Mouse (Mus musculus) heart, embryonic 15.5 days (tissue): ENCODE results near the gene Akap6. TPM values are rescaled to one million over a fixed set of nuclear protein-coding genes. Genes with fewer than 3 reads are reported as not detected.

Experiments
- ATAC-seq: fragments of 200-750 bp; cut with Nextera tagmentation; replicated peaks from 2 replicates; pipeline ENCODE4 v1.8.0; 2017; ENCODE audit warnings: low read depth, moderate TSS enrichment; ENCODE audit not compliant: insufficient number of reproducible peaks, insufficient read depth, low FRiP score
- H3K27ac ChIP-seq: fragments of 300-500 bp; sonication (generic); 2 replicates; pipeline ENCODE4 v1.5.1; 2015; ENCODE audit warnings: mild to moderate bottlenecking, inconsistent platforms
- H3K27me3 ChIP-seq: fragments of 300-500 bp; sonication (generic); 2 replicates; pipeline ENCODE4 v1.6.1; 2015; ENCODE audit warnings: inconsistent platforms
- H3K36me3 ChIP-seq: fragments of 300-500 bp; sonication (generic); 2 replicates; pipeline ENCODE4 v1.6.1; 2015; ENCODE audit warnings: mild to moderate bottlenecking, inconsistent platforms
- H3K4me1 ChIP-seq: fragments of 300-500 bp; sonication (generic); replicated peaks from 2 replicates; pipeline ENCODE4 v1.6.1; 2015; ENCODE audit warnings: inconsistent platforms
- H3K4me2 ChIP-seq: fragments of 300-500 bp; sonication (generic); 2 replicates; pipeline ENCODE4 v1.6.1; 2015; ENCODE audit warnings: inconsistent platforms, mild to moderate bottlenecking, moderate library complexity
- H3K4me3 ChIP-seq: fragments of 300-500 bp; sonication (generic); 2 replicates; pipeline ENCODE4 v1.5.1; 2015; ENCODE audit warnings: mild to moderate bottlenecking, inconsistent platforms
- H3K9ac ChIP-seq: fragments of 300-500 bp; sonication (generic); 2 replicates; pipeline ENCODE4 v1.6.1; 2015; ENCODE audit warnings: mild to moderate bottlenecking, inconsistent platforms
- H3K9me3 ChIP-seq: fragments of 300-500 bp; sonication (generic); replicated peaks from 2 replicates; pipeline ENCODE4 v1.6.1; 2016; ENCODE audit warnings: inconsistent platforms
- WGBS: fragments of 180-500 bp; shearing (Covaris S2); methylation state at CpG from one replicate; pipeline ENCODE4 v1.1.7; 2015; ENCODE audit warnings: mixed read lengths; 5-methylcytosine and 5-hydroxymethylcytosine counted together
- polyA plus RNA-seq: library from polyadenylated mRNA; unstranded; fragments of >200 nt; fragmentation: Nextera tagmentation; extraction: Ambion mirVana; gene quantifications from 2 replicates; pipeline ENCODE4 v1.2.1, GENCODE M21; 2015

Akap6 gene
- polyA plus RNA-seq, 1 experiment from 2014 or later, result 10.4 TPM

- WGBS, result 59% methylated on average over 1 of the region's 1 CpGs
Observed at GRCm38 (mm10) chr12:53124696-53125095, 425.5 kb downstream of the Akap6 start.

DNA sequence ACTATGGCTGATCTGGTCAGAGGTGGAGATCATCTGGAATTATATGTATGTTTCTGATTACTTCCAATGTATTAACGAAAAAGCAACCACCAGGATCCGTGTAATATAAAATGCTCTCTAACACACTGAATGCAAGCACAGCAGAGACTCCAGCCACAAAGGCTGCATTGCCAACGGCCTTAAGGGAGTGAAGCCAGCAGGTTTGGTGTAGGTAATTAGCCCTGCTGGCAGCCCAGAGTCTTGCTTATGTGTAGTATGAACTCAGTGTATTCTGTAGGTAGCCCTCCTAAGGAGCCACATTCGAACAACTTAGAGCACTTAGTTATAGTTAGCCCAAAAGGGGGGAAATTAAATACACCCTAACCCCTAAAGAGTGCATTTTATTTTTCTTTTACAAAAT lies 426.1 kb downstream of the Akap6 start:
- H3K27me3 ChIP-seq, result no peaks in the 10 kb centered on the region
- 0 out of 2 replicates have a peak, but pooled peaks cover 5% of the 10 kb centered on the region for H3K4me1 ChIP-seq
- ATAC-seq, result no peak
- 0 out of 2 replicates have a peak, but pooled peaks cover 5% of the 10 kb centered on the region for H3K36me3 ChIP-seq
- no peak overlapping the region for H3K4me3 ChIP-seq
- H3K9me3 ChIP-seq, result no peaks in the 10 kb centered on the region
- no peak overlapping the region for H3K4me2 ChIP-seq
- WGBS, result 84% methylated on average over 4 of the region's 4 CpGs
- H3K27ac ChIP-seq, result no peak overlapping the region
- no peak overlapping the region for H3K9ac ChIP-seq

More at GRCm38 (mm10) chr12:53124696-53125095, 425.5 kb downstream of the Akap6 start:
- peak overlapping the region; percentile 50 for H3K27ac ChIP-seq
- no peak overlapping the region for H3K4me3 ChIP-seq
- no peaks in the 10 kb centered on the region for H3K9me3 ChIP-seq
- H3K9ac ChIP-seq, result no peak overlapping the region
- H3K4me2 ChIP-seq, result no peak overlapping the region
- H3K27me3 ChIP-seq, result no peaks in the 10 kb centered on the region
- 0 out of 2 replicates have a peak, but pooled peaks cover 5% of the 10 kb centered on the region for H3K4me1 ChIP-seq
- 0 out of 2 replicates have a peak, but pooled peaks cover 5% of the 10 kb centered on the region for H3K36me3 ChIP-seq
- no peak for ATAC-seq

DNA sequence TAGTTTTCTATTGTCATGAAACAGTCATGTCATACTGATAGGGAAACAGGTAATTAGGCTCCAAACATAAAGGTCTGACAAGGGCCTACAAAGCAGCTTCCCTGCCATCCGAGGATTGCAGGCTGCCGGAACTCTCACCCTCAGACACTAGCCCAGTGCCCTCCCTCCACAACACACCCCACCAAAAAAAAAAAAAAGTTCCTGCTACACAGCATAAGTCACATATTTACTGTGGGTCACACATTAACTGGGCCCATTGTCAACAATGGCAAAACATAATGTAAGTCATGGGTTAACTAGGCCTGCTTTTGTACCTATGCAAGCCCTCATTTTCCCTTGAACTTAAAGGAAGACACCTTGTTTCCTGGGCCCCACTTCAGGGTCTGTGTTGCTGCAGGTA lies 435.0 kb downstream of the Akap6 start:
- H3K9ac ChIP-seq, result no peak overlapping the region
- 77% methylated on average over 2 of the region's 2 CpGs for WGBS

GRCm38 (mm10) chr12:53137331-53137730 lies 438.1 kb downstream of the Akap6 start:
- Histone ChIP-seq H3K4me2 (no peak overlapping the region), H3K9ac (no peak overlapping the region), H3K4me1 (no peaks in the 10 kb centered on the region), H3K9me3 (no peaks in the 10 kb centered on the region), H3K27me3 (no peaks in the 10 kb centered on the region), H3K36me3 (peaks cover 10% of the 10 kb centered on the region; the same call in 1 of the 2 replicates), H3K27ac (no peak overlapping the region), H3K4me3 (no peak overlapping the region)
- WGBS, result 87% methylated on average over 3 of the region's 3 CpGs
- ATAC-seq, result no peak

More for the DNA sequence above, 435.0 kb downstream of the Akap6 start:
- Histone ChIP-seq H3K4me1 (no peaks in the 10 kb centered on the region), H3K4me3 (no peak overlapping the region), H3K27ac (no peak overlapping the region), H3K9me3 (no peaks in the 10 kb centered on the region), H3K4me2 (no peak overlapping the region), H3K27me3 (no peaks in the 10 kb centered on the region), H3K36me3 (no peaks in the 10 kb centered on the region; the same call in 1 of the 2 replicates)
- no peak for ATAC-seq

DNA sequence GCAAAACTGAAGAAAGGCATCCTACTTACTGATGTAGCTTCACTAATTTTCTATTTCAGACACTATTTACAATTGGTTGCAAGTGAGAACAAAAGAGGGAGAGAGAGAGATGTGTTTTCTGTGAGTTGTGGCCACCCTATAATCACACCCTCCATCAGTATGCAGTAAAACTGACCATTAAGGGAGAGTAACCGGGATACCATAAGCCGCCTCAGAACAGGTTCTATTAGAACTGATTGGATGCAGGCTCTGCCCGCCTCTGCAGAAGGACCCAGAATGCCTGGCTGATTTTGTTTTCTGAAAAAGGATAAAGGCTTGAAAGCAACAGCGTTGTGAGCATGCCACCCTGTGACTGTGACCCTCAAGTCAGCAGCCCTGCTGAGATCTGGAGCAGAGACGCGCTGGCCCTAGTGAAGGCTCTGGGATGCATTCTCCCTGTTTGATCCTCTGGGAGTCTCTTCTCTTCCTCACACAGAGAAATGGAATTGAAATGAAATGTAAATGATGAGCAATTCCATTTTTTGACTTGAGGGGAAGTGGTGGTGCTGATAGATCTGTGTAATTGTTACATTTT lies 445.0 kb downstream of the Akap6 start:
- WGBS, result 76% methylated on average over 6 of the region's 6 CpGs

DNA sequence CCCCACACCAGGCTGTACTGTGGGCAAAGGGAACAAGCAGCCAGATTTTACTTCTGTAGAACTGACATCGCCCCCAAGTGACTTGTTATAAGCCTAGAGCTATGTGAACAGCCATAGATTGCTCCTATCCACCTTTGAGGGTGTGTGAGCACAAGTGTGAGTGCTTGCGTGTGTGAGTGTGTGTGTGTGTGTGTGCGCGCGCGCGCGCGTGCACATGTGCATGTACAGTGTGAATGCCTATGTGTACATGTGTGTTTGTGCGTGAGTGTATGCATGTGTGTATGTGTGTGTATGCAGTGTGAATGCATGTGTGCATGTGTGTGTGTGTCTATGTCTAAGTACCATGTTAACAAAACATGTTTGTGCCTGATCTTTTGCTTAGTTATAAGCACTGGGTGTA lies 445.6 kb downstream of the Akap6 start:
- peaks cover 21% of the 10 kb centered on the region for H3K36me3 ChIP-seq

More for the DNA sequence above, 445.0 kb downstream of the Akap6 start:
- Histone ChIP-seq H3K4me1 (no peaks in the 10 kb centered on the region), H3K27me3 (no peaks in the 10 kb centered on the region), H3K36me3 (peaks cover 15% of the 10 kb centered on the region; the same call in 1 of the 2 replicates), H3K4me2 (no peak overlapping the region), H3K9me3 (no peaks in the 10 kb centered on the region), H3K27ac (no peak overlapping the region), H3K9ac (no peak overlapping the region), H3K4me3 (no peak overlapping the region)
- ATAC-seq, result no peak

GRCm38 (mm10) chr12:53145516-53145915 lies 446.3 kb downstream of the Akap6 start:
- H3K4me2 ChIP-seq, result no peak overlapping the region
- no peaks in the 10 kb centered on the region for H3K9me3 ChIP-seq
- H3K27me3 ChIP-seq, result no peaks in the 10 kb centered on the region
- no peak overlapping the region for H3K4me3 ChIP-seq
- H3K27ac ChIP-seq, result no peak overlapping the region
- no peak overlapping the region for H3K9ac ChIP-seq
- H3K36me3 ChIP-seq, result peaks cover 22% of the 10 kb centered on the region
- 58% methylated on average over 4 of the region's 4 CpGs for WGBS
- H3K4me1 ChIP-seq, result no peaks in the 10 kb centered on the region
- ATAC-seq, result no peak

More for the DNA sequence above, 445.6 kb downstream of the Akap6 start:
- no peak overlapping the region for H3K27ac ChIP-seq
- no peak overlapping the region for H3K4me3 ChIP-seq
- no peaks in the 10 kb centered on the region for H3K27me3 ChIP-seq
- no peak overlapping the region for H3K4me2 ChIP-seq
- H3K9ac ChIP-seq, result no peak overlapping the region
- no peaks in the 10 kb centered on the region for H3K4me1 ChIP-seq
- WGBS, result 95% methylated on average over 10 of the region's 10 CpGs
- no peaks in the 10 kb centered on the region for H3K9me3 ChIP-seq
- ATAC-seq, result no peak

DNA sequence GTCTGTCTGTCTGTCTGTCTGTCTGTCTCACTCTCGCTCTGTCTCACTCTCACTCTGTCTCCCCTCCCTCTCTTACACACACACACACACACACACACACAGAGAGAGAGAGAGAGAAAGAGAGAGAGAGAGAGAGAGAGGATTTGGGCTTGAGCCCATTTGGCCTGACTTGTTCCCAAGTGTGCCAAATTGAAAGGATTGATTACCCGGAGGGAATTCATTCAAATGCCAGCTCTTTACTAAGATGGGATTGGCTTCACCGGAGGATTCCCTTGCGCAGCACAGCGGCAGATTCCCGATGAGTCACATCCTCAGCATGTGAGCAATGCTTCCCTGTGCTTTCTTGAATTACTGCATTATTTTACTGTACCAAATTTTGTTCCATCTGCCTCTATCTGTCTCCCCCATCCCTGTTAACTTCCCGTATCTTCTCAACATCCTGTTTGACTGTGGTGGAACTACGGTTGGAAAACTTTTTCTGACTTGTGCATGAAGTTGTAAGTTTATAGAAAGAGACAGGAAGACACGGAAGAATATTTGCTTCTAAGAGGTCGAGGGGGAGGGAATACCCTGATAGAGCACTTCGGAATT lies 447.4 kb downstream of the Akap6 start:
- H3K27me3 ChIP-seq, result no peaks in the 10 kb centered on the region
- H3K27ac ChIP-seq, result no peak overlapping the region
- WGBS, result 49% methylated on average over 11 of the region's 11 CpGs
- peaks cover 14% of the 10 kb centered on the region for H3K36me3 ChIP-seq
- H3K4me1 ChIP-seq, result no peaks in the 10 kb centered on the region
- no peak overlapping the region for H3K9ac ChIP-seq
- H3K4me3 ChIP-seq, result no peak overlapping the region
- ATAC-seq, result 0 out of 2 replicates have a peak, but pooled peaks have one; percentile 18
- no peaks in the 10 kb centered on the region for H3K9me3 ChIP-seq
- H3K4me2 ChIP-seq, result 0 out of 2 replicates have a peak overlapping the region, but pooled peaks have one; percentile 15

GRCm38 (mm10) chr12:53147696-53148095 lies 448.5 kb downstream of the Akap6 start:
- no peaks in the 10 kb centered on the region for H3K4me1 ChIP-seq
- no peaks in the 10 kb centered on the region for H3K27me3 ChIP-seq
- no peak overlapping the region for H3K4me3 ChIP-seq
- no peaks in the 10 kb centered on the region for H3K9me3 ChIP-seq
- ATAC-seq, result no peak
- no peak overlapping the region for H3K9ac ChIP-seq
- no peak overlapping the region for H3K27ac ChIP-seq
- H3K36me3 ChIP-seq, result peaks cover 13% of the 10 kb centered on the region
- WGBS, result 43% methylated on average over 11 of the region's 11 CpGs
- H3K4me2 ChIP-seq, result no peak overlapping the region

- no peak for ATAC-seq
- H3K9me3 ChIP-seq, result no peaks in the 10 kb centered on the region
- no peaks in the 10 kb centered on the region for H3K36me3 ChIP-seq
- H3K9ac ChIP-seq, result no peak overlapping the region
- H3K27ac ChIP-seq, result no peak overlapping the region
- H3K4me3 ChIP-seq, result no peak overlapping the region
- H3K27me3 ChIP-seq, result no peaks in the 10 kb centered on the region
- no peaks in the 10 kb centered on the region for H3K4me1 ChIP-seq
- 83% methylated on average over 8 of the region's 8 CpGs for WGBS
- no peak overlapping the region for H3K4me2 ChIP-seq
Observed at GRCm38 (mm10) chr12:53168189-53169003, 469.2 kb downstream of the Akap6 start.

DNA sequence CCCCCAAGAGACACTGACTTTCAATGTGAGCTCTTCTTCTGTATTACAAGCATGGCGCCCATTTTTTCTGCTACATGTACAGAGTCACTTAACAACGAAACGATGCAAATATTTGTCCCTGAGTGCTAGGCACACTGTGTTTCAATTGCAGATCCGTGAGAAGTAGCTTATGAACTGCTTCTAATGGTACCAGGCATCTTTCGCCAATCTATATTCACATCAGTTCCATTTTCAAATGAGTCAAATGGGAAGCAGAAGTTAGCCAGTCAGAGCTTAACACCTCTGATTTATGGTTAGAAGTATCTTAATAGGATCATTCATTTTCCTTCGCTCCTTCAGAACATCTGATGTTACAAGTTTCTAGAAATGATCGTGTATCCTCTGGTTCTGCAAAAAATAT lies 492.3 kb downstream of the Akap6 start:
- no peaks in the 10 kb centered on the region for H3K4me1 ChIP-seq
- no peaks in the 10 kb centered on the region for H3K27me3 ChIP-seq
- WGBS, result 81% methylated on average over 7 of the region's 7 CpGs
- no peaks in the 10 kb centered on the region for H3K36me3 ChIP-seq
- no peak overlapping the region for H3K27ac ChIP-seq
- H3K4me2 ChIP-seq, result no peak overlapping the region
- H3K4me3 ChIP-seq, result no peak overlapping the region
- ATAC-seq, result no peak
- no peaks in the 10 kb centered on the region for H3K9me3 ChIP-seq
- no peak overlapping the region for H3K9ac ChIP-seq
